In genomic region chr13:102862397-102862796, GRCm38 (mm10) we compare ENCODE assay signal across 24 mouse cellular contexts.
DNase-seq lines count a peak whose midpoint lies in the region; ATAC-seq and TF ChIP-seq lines count a peak whose summit lies in the region.
"Had no signal": no experiment of that assay in that cellular context is flagged by ENCODE, and none has a peak within 500 bp of the region (broad histone marks: within the 10 kb centered on the region; RNA-seq: fewer than 3 reads in every experiment).

No protein-coding gene starts in this region.

- WGBS in liver, embryonic 12.5 days (ENCODE audit: insufficient replicate concordance) = 17% methylated on average over 2 of the region's 2 CpGs
- WGBS in liver, postnatal 0 days (ENCODE audit: insufficient replicate concordance) = 32% methylated on average over 2 of the region's 2 CpGs
- 75% methylated on average over 2 of the region's 2 CpGs for WGBS in hindbrain, embryonic 10.5 days
- WGBS in intestine, postnatal 0 days = 76% methylated on average over 2 of the region's 2 CpGs

- H3K27ac ChIP-seq in liver, embryonic 12.5 days = no peak overlapping the region
- no peak overlapping the region for H3K27ac ChIP-seq in liver, postnatal 0 days (ENCODE audit: low read depth)
- peak overlapping the region; percentile 76 for H3K27ac ChIP-seq in MEL (ENCODE audit: control insufficient read depth, low read depth, low read length)
- H3K27ac ChIP-seq in hindbrain, embryonic 10.5 days = no peak overlapping the region
- H3K27ac ChIP-seq in intestine, postnatal 0 days (ENCODE audit: low read depth, low read length) = no peak overlapping the region
- H3K27ac ChIP-seq: embryonic facial prominence, embryonic 10.5 days; embryonic facial prominence, embryonic 13.5 days; forebrain, embryonic 12.5 days; forebrain, embryonic 15.5 days; hindbrain, embryonic 13.5 days had no signal

- no peaks in the 10 kb centered on the region for H3K9me3 ChIP-seq in liver, embryonic 12.5 days (replicated peaks)
- H3K9me3 ChIP-seq in liver, postnatal 0 days (ENCODE audit: low read length) = no peaks in the 10 kb centered on the region
- H3K9me3 ChIP-seq in MEL (replicated peaks; ENCODE audit: insufficient read depth, low read length) = no peaks in the 10 kb centered on the region
- H3K9me3 ChIP-seq in hindbrain, embryonic 10.5 days = no peaks in the 10 kb centered on the region
- H3K9me3 ChIP-seq in intestine, postnatal 0 days (ENCODE audit: control insufficient read depth) = no peaks in the 10 kb centered on the region
- H3K9me3 ChIP-seq: embryonic facial prominence, embryonic 10.5 days; embryonic facial prominence, embryonic 13.5 days; forebrain, embryonic 12.5 days; forebrain, embryonic 15.5 days; hindbrain, embryonic 13.5 days had no signal

- TF ChIP-seq RAD21 in MEL (IDR thresholded peaks at IDR 0.05; ENCODE audit: low read depth, low read length) = no peak

- H3K4me1 ChIP-seq in liver, embryonic 12.5 days = peaks cover 46% of the 10 kb centered on the region
- peaks cover 10% of the 10 kb centered on the region for H3K4me1 ChIP-seq in liver, postnatal 0 days (ENCODE audit: insufficient read depth)
- H3K4me1 ChIP-seq in MEL (ENCODE audit: control insufficient read depth in 1 of 2, insufficient read depth in 2 of 2, low read length in 2 of 2) = peaks cover 41 to 50% of the 10 kb centered on the region in 2 experiments
- peaks cover 10% of the 10 kb centered on the region; the same call in 1 of the 2 replicates for H3K4me1 ChIP-seq in hindbrain, embryonic 10.5 days (replicated peaks)
- 0 out of 2 replicates have a peak, but pooled peaks cover 10% of the 10 kb centered on the region for H3K4me1 ChIP-seq in intestine, postnatal 0 days (replicated peaks; ENCODE audit: control insufficient read depth, insufficient read depth, low read length)

- 0 out of 2 replicates have a peak, but pooled peaks have one; percentile 18 for ATAC-seq in liver, embryonic 12.5 days
- no peak for ATAC-seq in liver, postnatal 0 days
- ATAC-seq in granulocyte monocyte progenitor cell, adult 5-6 weeks (replicated peaks; ENCODE audit: poor library complexity, severe bottlenecking) = peak; percentile 52
- no peak for ATAC-seq in intestine, postnatal 0 days
- ATAC-seq: CD4-positive, CD25-positive, alpha-beta regulatory T cell, adult 4 months; forebrain, embryonic 15.5 days; hindbrain, embryonic 16.5 days; Patski had no signal

- no peaks in the 10 kb centered on the region for H3K36me3 ChIP-seq in liver, embryonic 12.5 days
- H3K36me3 ChIP-seq in liver, postnatal 0 days (replicated peaks; ENCODE audit: insufficient read depth, low read length) = no peaks in the 10 kb centered on the region
- H3K36me3 ChIP-seq in MEL (ENCODE audit: control insufficient read depth in 1 of 2, insufficient read depth in 2 of 2, low read length in 2 of 2) = peaks cover 0 to 48% of the 10 kb centered on the region in 2 experiments; a peak in 2 of 4 replicates
- H3K36me3 ChIP-seq in hindbrain, embryonic 10.5 days = no peaks in the 10 kb centered on the region
- H3K36me3 ChIP-seq in intestine, postnatal 0 days (ENCODE audit: control insufficient read depth, insufficient read depth) = no peaks in the 10 kb centered on the region
- H3K36me3 ChIP-seq: embryonic facial prominence, embryonic 10.5 days; embryonic facial prominence, embryonic 13.5 days; forebrain, embryonic 12.5 days; forebrain, embryonic 15.5 days; hindbrain, embryonic 13.5 days had no signal

- no peak for TF ChIP-seq POLR2A in MEL (IDR thresholded peaks at IDR 0.05; ENCODE audit: control insufficient read depth in 1 of 2, insufficient read depth in 1 of 2, low read depth in 1 of 2, low read length in 2 of 2, poor library complexity in 1 of 2)

- H3K27me3 ChIP-seq in liver, embryonic 12.5 days (replicated peaks) = no peaks in the 10 kb centered on the region
- no peaks in the 10 kb centered on the region for H3K27me3 ChIP-seq in liver, postnatal 0 days (ENCODE audit: insufficient read depth, low read length)
- H3K27me3 ChIP-seq in MEL (ENCODE audit: control insufficient read depth in 1 of 2, insufficient read depth in 2 of 2, low read length in 2 of 2) = no peaks in the 10 kb centered on the region
- H3K27me3 ChIP-seq in hindbrain, embryonic 10.5 days (ENCODE audit: insufficient read depth, poor library complexity, severe bottlenecking) = no peaks in the 10 kb centered on the region
- no peaks in the 10 kb centered on the region for H3K27me3 ChIP-seq in intestine, postnatal 0 days (replicated peaks; ENCODE audit: control insufficient read depth, insufficient read depth, low read length)
- H3K27me3 ChIP-seq: embryonic facial prominence, embryonic 13.5 days; forebrain, embryonic 12.5 days; forebrain, embryonic 15.5 days; hindbrain, embryonic 13.5 days; Patski had no signal

- DNase-seq in liver, postnatal 0 days = no peak
- peak; percentile 84 for DNase-seq in MEL (ENCODE audit: low read depth, low spot score)
- DNase-seq in hindbrain, embryonic 10.5 days (ENCODE audit: low spot score) = no peak
- no peak for DNase-seq in thymus, postnatal 14 days
- DNase-seq: adrenal gland, postnatal 10 days; adrenal gland, postnatal 36 days; cerebellum, adult 18-20 months; cerebellum, adult 9-11 months; cerebellum, postnatal 25 days; gastrocnemius, postnatal 10 days; gastrocnemius, postnatal 36 days had no signal

- peaks cover 2% of the 10 kb centered on the region for H3K79me2 ChIP-seq in MEL (ENCODE audit: control insufficient read depth, insufficient read depth, low read length, poor library complexity)

- no peak for TF ChIP-seq EP300 in liver, postnatal 0 days (IDR thresholded peaks at IDR 0.05; ENCODE audit: low read depth)
- TF ChIP-seq EP300 in MEL (IDR thresholded peaks at IDR 0.05; ENCODE audit: low read depth in 1 of 2, low read length in 2 of 2) = peak; percentile 88 to 92

- no peak overlapping the region for H3K9ac ChIP-seq in liver, embryonic 12.5 days
- H3K9ac ChIP-seq in liver, postnatal 0 days (replicated peaks) = no peak overlapping the region
- peak overlapping the region; percentile 21; the same call in 1 of the 2 replicates for H3K9ac ChIP-seq in MEL (ENCODE audit: control insufficient read depth, low read depth, low read length, poor library complexity, severe bottlenecking)
- no peak overlapping the region for H3K9ac ChIP-seq in intestine, postnatal 0 days (ENCODE audit: low read depth, low read length)
- H3K9ac ChIP-seq: embryonic facial prominence, embryonic 13.5 days; forebrain, embryonic 12.5 days; forebrain, embryonic 15.5 days; hindbrain, embryonic 13.5 days had no signal

- TF ChIP-seq CTCF in liver, postnatal 0 days (IDR thresholded peaks at IDR 0.05; ENCODE audit: low read depth) = no peak
- TF ChIP-seq CTCF in MEL (IDR thresholded peaks at IDR 0.05 in 2 of 3, conservative IDR thresholded peaks at IDR 0.05 in 1 of 3; ENCODE audit: control insufficient read depth in 1 of 3, insufficient read depth in 1 of 3, low read depth in 2 of 3, low read length in 3 of 3, poor library complexity in 1 of 3, severe bottlenecking in 1 of 3) = no peak
- no peak for TF ChIP-seq CTCF in intestine, postnatal 0 days (IDR thresholded peaks at IDR 0.05; ENCODE audit: low read depth)

- no peak overlapping the region for H3K4me2 ChIP-seq in liver, embryonic 12.5 days
- no peak overlapping the region for H3K4me2 ChIP-seq in liver, postnatal 0 days (ENCODE audit: low read depth, low read length)
- H3K4me2 ChIP-seq in intestine, postnatal 0 days (replicated peaks; ENCODE audit: low read depth) = no peak overlapping the region
- H3K4me2 ChIP-seq: embryonic facial prominence, embryonic 13.5 days; forebrain, embryonic 12.5 days; forebrain, embryonic 15.5 days; heart, embryonic 11.5 days; hindbrain, embryonic 13.5 days had no signal

- H3K4me3 ChIP-seq in liver, embryonic 12.5 days = no peak overlapping the region
- no peak overlapping the region for H3K4me3 ChIP-seq in liver, postnatal 0 days (ENCODE audit: low read depth, low read length)
- peak overlapping the region in 1 of 2 experiments; percentile 26; a peak in 2 of 4 replicates for H3K4me3 ChIP-seq in MEL (ENCODE audit: control insufficient read depth in 1 of 2, insufficient read depth in 1 of 2, low read depth in 2 of 2, low read length in 2 of 2)
- no peak overlapping the region for H3K4me3 ChIP-seq in hindbrain, embryonic 10.5 days
- H3K4me3 ChIP-seq in intestine, postnatal 0 days (ENCODE audit: low read depth, low read length) = no peak overlapping the region
- H3K4me3 ChIP-seq: embryonic facial prominence, embryonic 10.5 days; embryonic facial prominence, embryonic 13.5 days; erythroblast, embryonic 14.5 days; forebrain, embryonic 12.5 days; forebrain, embryonic 15.5 days; hindbrain, embryonic 13.5 days had no signal

TF ChIP-seq in MEL, 35 proteins besides CTCF, POLR2A, EP300 and RAD21 (continues in another document):
- TF ChIP-seq GABPA (IDR thresholded peaks at IDR 0.05; ENCODE audit: low read depth, low read length) (no peak), GATA1 (IDR thresholded peaks at IDR 0.05; ENCODE audit: low read depth, low read length) (peak; percentile 73), MYB (IDR thresholded peaks at IDR 0.05; ENCODE audit: low read depth, low read length) (peak; percentile 41; the same call in 1 of the 2 replicates), POLR2AphosphoS5 (IDR thresholded peaks at IDR 0.05; ENCODE audit: borderline replicate concordance, low read depth, low read length) (no peak), HCFC1 (IDR thresholded peaks at IDR 0.05; ENCODE audit: low read depth, low read length) (peak; percentile 21; the same call in 1 of the 2 replicates), MAX (IDR thresholded peaks at IDR 0.05; ENCODE audit: low read length) (peak; percentile 57; the same call in 1 of the 2 replicates), UBTF (IDR thresholded peaks at IDR 0.05; ENCODE audit: borderline replicate concordance, insufficient read depth, low read depth, low read length) (no peak), ZKSCAN1 (IDR thresholded peaks at IDR 0.05; ENCODE audit: low read depth, low read length) (no peak), USF2 (IDR thresholded peaks at IDR 0.05; ENCODE audit: borderline replicate concordance in 1 of 2, insufficient read depth in 1 of 2, low read depth in 1 of 2, low read length in 2 of 2) (no peak), MYC (IDR thresholded peaks at IDR 0.05; ENCODE audit: low read depth, low read length) (peak; percentile 41; the same call in 1 of the 2 replicates), MEF2A (IDR thresholded peaks at IDR 0.05; ENCODE audit: extremely low read depth, insufficient replicate concordance, low read depth, low read length, poor library complexity, severe bottlenecking) (no peak), POLR2AphosphoS2 (IDR thresholded peaks at IDR 0.05; ENCODE audit: low read length) (no peak), ZC3H11A (IDR thresholded peaks at IDR 0.05; ENCODE audit: low read depth, low read length) (no peak), CHD2 (IDR thresholded peaks at IDR 0.05; ENCODE audit: low read length) (no peak), NELFE (IDR thresholded peaks at IDR 0.05; ENCODE audit: low read depth, low read length) (no peak), ZNF384 (IDR thresholded peaks at IDR 0.05; ENCODE audit: low read depth, low read length) (0 out of 2 replicates have a peak, but pooled peaks have one; percentile 30), SMC3 (IDR thresholded peaks at IDR 0.05; ENCODE audit: low read depth, low read length) (no peak)

Comparison
In these comparisons a context has a peak if more than half of its experiments do, and no peak if none do; other contexts are left out.
1. ATAC-seq: peak in liver, embryonic 12.5 days (single experiment) and granulocyte monocyte progenitor cell, adult 5-6 weeks (single experiment); none in liver, postnatal 0 days (single experiment) and intestine, postnatal 0 days (single experiment).